Mouse (Mus musculus): ENCODE measurements at regions not wholly inside any gene's neighbourhood (a gene's known extent, or its start where the extent isn't known, plus 50 kb on each side); places are given as distances from the start of the nearest gene placed in this dataset.
A peak's percentile ranks its signal among the peaks of the same experiment; 100 is the strongest.

- Histone ChIP-seq H3K27me3 (peaks cover 27% of the 10 kb centered on the region), H3K9ac (no peak overlapping the region), H3K4me1 (peaks cover 45% of the 10 kb centered on the region), H3K36me3 (no peaks in the 10 kb centered on the region), H3K4me3 (no peak overlapping the region), H3K9me3 (no peaks in the 10 kb centered on the region), H3K27ac (no peak overlapping the region), H3K4me2 (no peak overlapping the region)
- 83% methylated on average over 4 of the region's 4 CpGs for whole genome bisulfite sequencing
- ATAC-seq (ENCODE audit: insufficient number of reproducible peaks, insufficient read depth, low FRiP score, low TSS enrichment, low read depth): no peak
Measured at GRCm38 (mm10) chr1:92776353-92776752, 55.1 kb upstream of the Gpc1 start.

DNA sequence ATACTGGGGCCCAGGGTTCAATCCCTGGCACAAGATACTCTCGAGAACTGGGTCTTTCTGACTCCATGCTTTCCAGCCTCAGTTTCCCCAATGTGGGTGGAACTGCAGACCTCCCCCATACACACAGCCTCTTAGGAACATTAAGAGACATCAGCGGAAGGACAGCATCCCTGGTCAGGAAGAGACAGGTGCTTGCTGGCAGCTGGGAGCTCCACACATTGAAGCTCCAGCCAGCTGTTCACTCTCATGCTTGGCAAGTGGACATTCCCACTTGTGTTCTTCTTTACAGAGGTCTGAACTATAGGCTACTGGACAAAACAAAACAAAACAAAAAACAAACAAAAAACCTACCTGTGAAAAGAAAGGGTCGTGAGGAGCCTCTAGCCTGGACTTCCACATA lies 55.5 kb upstream of the Gpc1 start:
- peaks cover 30% of the 10 kb centered on the region for H3K27me3 ChIP-seq
- H3K4me3 ChIP-seq: no peak overlapping the region
- 89% methylated on average over 3 of the region's 3 CpGs for WGBS
- H3K4me2 ChIP-seq: no peak overlapping the region
- H3K27ac ChIP-seq: no peak overlapping the region
- no peak for ATAC-seq (ENCODE audit: insufficient number of reproducible peaks, insufficient read depth, low FRiP score, low TSS enrichment, low read depth)
- peaks cover 45% of the 10 kb centered on the region for H3K4me1 ChIP-seq
- no peaks in the 10 kb centered on the region for H3K9me3 ChIP-seq
- H3K9ac ChIP-seq: no peak overlapping the region
- H3K36me3 ChIP-seq: no peaks in the 10 kb centered on the region

DNA sequence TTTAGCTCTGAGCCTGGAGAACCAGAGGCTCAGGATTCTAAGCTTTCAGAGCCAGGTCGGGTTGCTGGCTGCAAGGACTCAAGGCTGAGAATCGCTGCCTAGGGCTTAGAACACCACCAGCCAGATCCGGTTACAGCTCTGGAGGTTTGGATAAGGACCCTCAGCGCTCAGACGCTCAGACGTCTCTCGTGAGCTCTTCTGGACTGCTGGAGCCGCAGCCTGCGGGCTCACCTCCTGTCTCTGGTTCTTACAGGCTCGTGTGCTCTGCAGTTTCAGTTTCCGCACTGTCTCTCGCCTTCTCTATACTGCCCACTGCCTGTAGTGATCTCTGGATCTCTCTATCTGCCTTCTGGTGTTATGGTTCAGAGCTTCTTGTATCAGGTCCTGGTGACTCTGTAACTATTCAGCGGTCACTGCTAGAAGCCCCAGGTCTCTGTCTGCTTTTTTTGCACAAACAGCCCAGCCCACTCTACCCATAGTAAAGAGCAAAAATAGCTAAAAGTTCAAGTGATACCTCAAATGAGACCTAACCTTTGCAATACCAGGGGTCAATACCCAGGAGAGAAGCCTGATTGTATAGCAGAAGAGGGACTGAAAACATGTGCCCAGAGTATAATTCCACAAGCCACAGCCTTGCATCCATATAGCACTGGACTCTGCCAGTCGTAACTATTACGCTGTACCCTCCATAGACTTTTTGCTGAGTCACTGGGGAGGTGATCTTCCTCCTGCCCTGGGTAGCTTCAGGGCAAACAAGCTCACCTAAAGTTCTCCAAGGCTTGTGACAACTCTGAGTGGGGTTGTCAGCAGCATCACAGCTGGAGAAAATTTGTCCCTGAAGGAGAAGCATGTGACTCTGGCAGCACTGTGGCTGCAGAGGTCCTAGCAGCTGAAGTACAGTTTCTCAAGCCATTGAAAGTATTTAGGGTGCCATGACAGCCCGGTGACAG lies 56.4 kb upstream of the Gpc1 start:
- peaks cover 51% of the 10 kb centered on the region for H3K4me1 ChIP-seq
- 14% methylated on average over 16 of the region's 16 CpGs for WGBS
- peak overlapping the region; percentile 62 for H3K27ac ChIP-seq
- peaks cover 36% of the 10 kb centered on the region for H3K27me3 ChIP-seq
- no peaks in the 10 kb centered on the region for H3K36me3 ChIP-seq
- H3K9ac ChIP-seq: peak overlapping the region; percentile 46
- H3K9me3 ChIP-seq: no peaks in the 10 kb centered on the region
- ATAC-seq (ENCODE audit: insufficient number of reproducible peaks, insufficient read depth, low FRiP score, low TSS enrichment, low read depth): peak; percentile 18; the same call in 1 of the 2 replicates
- peak overlapping the region; percentile 26; the same call in 1 of the 2 replicates for H3K4me3 ChIP-seq
- peak overlapping the region; percentile 55 for H3K4me2 ChIP-seq

- no peak for ATAC-seq (ENCODE audit: insufficient number of reproducible peaks, insufficient read depth, low FRiP score, low TSS enrichment, low read depth)
- H3K4me1 ChIP-seq: peaks cover 61% of the 10 kb centered on the region
- no peaks in the 10 kb centered on the region for H3K9me3 ChIP-seq
- peaks cover 36% of the 10 kb centered on the region for H3K27me3 ChIP-seq
- 0 out of 2 replicates have a peak overlapping the region, but pooled peaks have one; percentile 46 for H3K9ac ChIP-seq
- 17% methylated on average over 3 of the region's 3 CpGs for WGBS
- H3K4me3 ChIP-seq: no peak overlapping the region
- H3K4me2 ChIP-seq: peak overlapping the region; percentile 55
- no peaks in the 10 kb centered on the region for H3K36me3 ChIP-seq
- H3K27ac ChIP-seq: peak overlapping the region; percentile 62; the same call in 1 of the 2 replicates
Measured at GRCm38 (mm10) chr1:92774006-92774405, 57.4 kb upstream of the Gpc1 start.

DNA sequence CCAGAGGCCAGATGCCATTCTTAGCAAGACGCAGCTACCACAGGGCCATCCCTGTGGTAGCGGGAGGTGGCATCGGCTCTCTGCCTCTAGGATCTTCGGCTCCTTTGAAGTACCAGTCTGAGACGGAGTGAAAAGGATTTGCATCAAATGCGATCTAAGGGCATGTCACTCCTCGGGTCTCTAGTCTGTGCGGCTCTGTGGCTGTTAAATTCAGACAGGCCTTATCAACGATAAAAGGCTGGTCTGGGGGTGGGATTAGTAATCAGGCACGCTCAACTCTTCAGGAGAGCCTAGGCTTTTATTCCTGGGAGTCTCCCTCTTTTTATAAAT lies 58.7 kb upstream of the Gpc1 start:
- no peaks in the 10 kb centered on the region for H3K36me3 ChIP-seq
- H3K9me3 ChIP-seq: no peaks in the 10 kb centered on the region
- peaks cover 61% of the 10 kb centered on the region for H3K4me1 ChIP-seq
- 22% methylated on average over 10 of the region's 10 CpGs for WGBS
- peak overlapping the region; percentile 37 for H3K4me2 ChIP-seq
- H3K9ac ChIP-seq: no peak overlapping the region
- no peak for ATAC-seq (ENCODE audit: insufficient number of reproducible peaks, insufficient read depth, low FRiP score, low TSS enrichment, low read depth)
- H3K4me3 ChIP-seq: no peak overlapping the region
- peak overlapping the region; percentile 66 for H3K27ac ChIP-seq
- peaks cover 43% of the 10 kb centered on the region for H3K27me3 ChIP-seq

GRCm38 (mm10) chr1:92772101-92772783 lies 59.2 kb upstream of the Gpc1 start:
- ATAC-seq (ENCODE audit: insufficient number of reproducible peaks, insufficient read depth, low FRiP score, low TSS enrichment, low read depth): no peak
- Histone ChIP-seq H3K9me3 (no peaks in the 10 kb centered on the region), H3K36me3 (no peaks in the 10 kb centered on the region), H3K4me2 (peak overlapping the region; percentile 37), H3K27ac (peak overlapping the region; percentile 66), H3K27me3 (peaks cover 44% of the 10 kb centered on the region), H3K4me3 (no peak overlapping the region), H3K9ac (no peak overlapping the region), H3K4me1 (peaks cover 61% of the 10 kb centered on the region)
- 21% methylated on average over 9 of the region's 9 CpGs for WGBS

GRCm38 (mm10) chr1:92769696-92770095 lies 61.7 kb upstream of the Gpc1 start:
- peak overlapping the region; percentile 68; the same call in 1 of the 2 replicates for H3K27ac ChIP-seq

DNA sequence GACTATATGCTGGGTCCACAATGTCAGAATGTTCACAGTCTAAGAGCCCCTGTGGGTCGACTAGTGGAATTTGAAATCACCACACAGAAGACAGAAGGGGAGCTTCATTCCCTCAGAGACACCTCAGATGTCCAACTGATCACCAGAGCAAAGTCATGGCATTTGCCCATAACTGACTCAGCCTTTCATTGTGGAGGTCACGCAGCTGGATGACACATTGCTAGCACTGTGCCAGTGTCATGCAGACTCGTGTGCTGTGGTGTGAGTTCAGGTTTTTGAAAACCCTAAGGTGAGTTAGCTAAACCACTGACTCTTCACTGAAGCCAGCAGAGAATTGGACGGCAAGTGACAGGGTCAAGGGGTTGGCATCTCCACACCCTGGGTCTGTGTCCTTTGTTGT lies 62.3 kb upstream of the Gpc1 start:
- no peaks in the 10 kb centered on the region for H3K9me3 ChIP-seq

More at GRCm38 (mm10) chr1:92769696-92770095, 61.7 kb upstream of the Gpc1 start:
- no peak overlapping the region for H3K4me2 ChIP-seq
- peaks cover 49% of the 10 kb centered on the region for H3K4me1 ChIP-seq
- no peak for ATAC-seq (ENCODE audit: insufficient number of reproducible peaks, insufficient read depth, low FRiP score, low TSS enrichment, low read depth)
- H3K27me3 ChIP-seq: peaks cover 35% of the 10 kb centered on the region
- no peaks in the 10 kb centered on the region for H3K9me3 ChIP-seq
- no peak overlapping the region for H3K9ac ChIP-seq
- 38% methylated on average over 7 of the region's 7 CpGs for WGBS
- no peaks in the 10 kb centered on the region for H3K36me3 ChIP-seq
- no peak overlapping the region for H3K4me3 ChIP-seq

GRCm38 (mm10) chr1:92766496-92766895 lies 64.9 kb upstream of the Gpc1 start:
- Histone ChIP-seq H3K4me1 (peaks cover 17% of the 10 kb centered on the region), H3K9me3 (no peaks in the 10 kb centered on the region), H3K9ac (no peak overlapping the region), H3K27ac (no peak overlapping the region), H3K36me3 (no peaks in the 10 kb centered on the region), H3K4me3 (no peak overlapping the region), H3K4me2 (no peak overlapping the region), H3K27me3 (peaks cover 39% of the 10 kb centered on the region)
- ATAC-seq (ENCODE audit: insufficient number of reproducible peaks, insufficient read depth, low FRiP score, low TSS enrichment, low read depth): no peak
- 80% methylated on average over 7 of the region's 7 CpGs for WGBS

More for the DNA sequence above, 62.3 kb upstream of the Gpc1 start:
- Histone ChIP-seq H3K27ac (peak overlapping the region; percentile 68; the same call in 1 of the 2 replicates), H3K27me3 (peaks cover 35% of the 10 kb centered on the region), H3K4me3 (no peak overlapping the region), H3K4me1 (peaks cover 43% of the 10 kb centered on the region), H3K9ac (no peak overlapping the region), H3K36me3 (no peaks in the 10 kb centered on the region), H3K4me2 (no peak overlapping the region)
- no peak for ATAC-seq (ENCODE audit: insufficient number of reproducible peaks, insufficient read depth, low FRiP score, low TSS enrichment, low read depth)
- 72% methylated on average over 4 of the region's 4 CpGs for WGBS

DNA sequence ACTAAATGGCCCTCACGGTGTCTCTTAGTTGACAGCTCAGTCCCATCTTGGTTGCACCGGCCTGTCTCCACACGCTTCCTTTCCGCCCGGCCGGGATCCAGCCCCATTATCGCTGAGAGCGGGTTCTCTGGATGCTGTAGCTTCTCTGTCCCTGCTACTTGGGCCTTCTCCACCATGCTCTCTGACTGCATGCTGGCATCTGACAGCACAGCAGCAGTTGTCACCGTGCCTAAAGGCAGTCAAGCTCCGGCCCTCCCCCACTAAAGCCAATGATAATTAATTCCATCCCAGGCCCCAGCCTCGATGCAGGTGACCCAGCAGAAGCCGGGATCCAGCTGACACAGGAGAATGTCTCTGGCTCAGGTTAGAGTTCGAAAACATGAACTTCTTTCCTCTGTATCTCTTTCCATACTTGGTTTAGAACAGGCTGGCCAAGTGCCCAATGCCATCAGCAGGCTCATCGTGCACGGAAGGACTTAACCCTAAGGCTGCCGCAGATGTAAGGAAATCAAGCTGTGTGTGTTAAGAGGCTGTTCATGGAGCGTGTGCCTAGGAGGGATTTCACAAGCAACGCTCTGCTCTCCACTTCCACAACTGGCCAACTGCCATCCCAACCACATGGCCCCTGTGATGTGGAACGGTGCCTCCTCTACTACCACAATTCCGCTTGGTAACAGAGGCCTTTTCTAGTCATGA lies 76.5 kb upstream of the Gpc1 start:
- 0 out of 2 replicates have a peak, but pooled peaks have one; percentile 6 for ATAC-seq (ENCODE audit: insufficient number of reproducible peaks, insufficient read depth, low FRiP score, low TSS enrichment, low read depth)
- Histone ChIP-seq H3K9ac (no peak overlapping the region), H3K27ac (peak overlapping the region; percentile 69), H3K27me3 (no peaks in the 10 kb centered on the region), H3K4me3 (no peak overlapping the region), H3K4me2 (peak overlapping the region; percentile 33), H3K4me1 (peaks cover 42% of the 10 kb centered on the region), H3K9me3 (no peaks in the 10 kb centered on the region), H3K36me3 (no peaks in the 10 kb centered on the region)
- 40% methylated on average over 20 of the region's 20 CpGs for whole genome bisulfite sequencing

GRCm38 (mm10) chr1:92751700-92752136 lies 79.7 kb upstream of the Gpc1 start:
- WGBS: 37% methylated on average over 4 of the region's 4 CpGs
- Histone ChIP-seq H3K9me3 (no peaks in the 10 kb centered on the region), H3K4me2 (no peak overlapping the region), H3K27me3 (no peaks in the 10 kb centered on the region), H3K4me3 (no peak overlapping the region), H3K4me1 (peaks cover 42% of the 10 kb centered on the region), H3K27ac (no peak overlapping the region), H3K9ac (no peak overlapping the region), H3K36me3 (no peaks in the 10 kb centered on the region)
- peak; percentile 56; the same call in 1 of the 2 replicates for ATAC-seq (ENCODE audit: insufficient number of reproducible peaks, insufficient read depth, low FRiP score, low TSS enrichment, low read depth)

Measured in embryonic facial prominence, embryonic 13.5 days (tissue).